Mouse (Mus musculus) fibroblast of lung, adult 2 months (primary cell): ENCODE measurements around the gene Wnt3a.
"Not testable (repeated sequence)": the region's sequence is repeated elsewhere in the genome, so short reads cannot be mapped to it uniquely, and the experiment has no call there.

Experiments
- DNase-seq: peaks from one replicate; pipeline ENCODE4 v3.0.0-alpha.2; 2011; ENCODE audit warnings: low read depth

Gene Wnt3a

GRCm38 (mm10) chr11:59218389-59218998 lies 72.1 kb downstream of the Wnt3a start:
- no peak for DNase-seq

- no peak for DNase-seq
These were observed 73.6 kb downstream of the Wnt3a start for GRCm38 (mm10) chr11:59216955-59217354.

DNA sequence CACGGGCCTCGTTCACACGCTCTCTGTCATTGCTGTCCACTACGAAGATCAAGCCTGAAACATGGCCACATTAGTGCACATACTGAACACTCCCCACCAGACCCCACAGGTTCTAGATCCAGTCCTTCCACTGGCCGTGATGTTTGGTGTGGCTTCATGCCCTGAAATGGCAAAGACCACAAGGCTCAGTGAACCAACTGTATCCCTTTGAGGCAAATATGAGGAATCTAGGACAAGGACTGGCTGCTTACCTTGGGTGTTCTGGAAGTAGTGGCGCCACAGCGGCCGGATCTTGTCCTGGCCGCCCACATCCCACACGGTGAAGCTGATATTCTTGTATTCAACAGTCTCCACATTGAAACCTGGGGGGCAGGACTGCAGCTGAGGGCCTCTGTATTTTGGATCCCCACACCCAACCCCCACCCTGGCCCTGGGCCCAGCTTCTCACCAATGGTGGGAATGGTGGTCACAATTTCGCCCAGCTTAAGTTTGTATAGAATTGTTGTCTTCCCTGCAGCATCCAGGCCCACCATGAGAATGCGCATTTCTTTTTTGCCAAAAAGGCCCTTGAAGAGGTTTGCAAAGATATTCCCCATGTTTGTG lies 77.6 kb downstream of the Wnt3a start:
- DNase-seq = no peak

DNA sequence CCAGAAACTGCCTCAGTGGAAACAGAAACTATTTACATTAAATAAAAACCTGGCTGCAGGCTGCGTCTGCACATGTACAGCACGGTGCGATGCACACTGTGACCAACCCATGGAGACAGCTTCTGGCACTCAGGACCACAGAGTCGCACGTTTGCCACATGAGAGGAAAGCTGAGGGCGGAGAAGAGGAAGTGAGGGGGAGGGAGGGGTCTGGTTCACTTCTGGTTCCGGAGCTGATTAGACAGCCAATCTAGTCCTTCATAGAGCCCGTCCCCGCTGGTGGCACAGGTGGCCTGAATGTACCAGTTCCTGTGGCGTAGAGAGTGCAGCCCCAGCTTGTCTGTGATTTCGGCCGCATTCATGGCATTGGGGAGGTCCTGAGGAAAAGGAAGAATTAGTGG lies 78.2 kb downstream of the Wnt3a start:
- not testable (repeated sequence) for DNase-seq

DNA sequence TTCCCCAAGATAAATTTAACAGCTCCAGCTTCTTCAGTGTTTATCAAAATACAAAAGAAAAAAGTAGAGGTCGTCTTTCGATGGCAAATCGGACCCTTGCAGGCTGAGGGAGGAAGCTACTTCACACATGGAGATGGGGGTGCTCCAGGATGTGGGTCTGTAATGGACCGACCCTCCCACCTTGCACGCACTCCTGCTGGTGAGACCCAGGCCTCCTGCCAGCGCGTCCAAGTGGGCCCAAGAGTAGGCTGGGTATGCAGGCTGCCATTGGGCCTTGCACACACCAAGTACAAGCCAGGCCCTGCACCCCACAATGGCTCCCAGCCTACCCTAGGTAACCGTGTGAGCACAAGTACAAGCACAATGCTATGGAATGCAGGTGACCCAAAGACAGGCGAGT lies 79.0 kb downstream of the Wnt3a start:
- not testable (repeated sequence) for DNase-seq

DNA sequence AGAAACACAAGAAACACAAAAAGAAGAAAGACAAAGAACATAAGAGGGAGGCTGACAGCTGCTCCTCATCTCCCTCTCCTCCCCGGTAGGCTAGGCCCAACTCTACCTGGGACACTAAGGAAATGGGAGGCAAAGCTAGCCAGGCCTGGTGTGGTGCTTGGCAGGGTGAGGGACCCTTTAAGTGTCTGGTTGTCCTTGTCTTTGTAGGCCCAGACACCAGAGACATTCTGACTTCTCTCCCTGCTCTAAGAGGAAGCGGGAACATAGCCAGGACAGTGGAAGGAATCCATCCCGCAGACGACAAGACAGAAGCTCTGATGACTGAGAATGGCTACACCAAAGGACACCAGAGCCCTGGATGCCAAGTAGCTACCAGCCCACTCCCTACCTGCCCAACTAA lies 80.5 kb downstream of the Wnt3a start:
- DNase-seq = no peak

- no peak for DNase-seq
These were observed 81.0 kb downstream of the Wnt3a start for GRCm38 (mm10) chr11:59209580-59209979.

GRCm38 (mm10) chr11:59209003-59209441 lies 81.5 kb downstream of the Wnt3a start:
- DNase-seq = no peak

- peak; percentile 92 for DNase-seq
These were observed 82.3 kb downstream of the Wnt3a start, which contains the start of gene 2310033P09Rik for GRCm38 (mm10) chr11:59208153-59208831. Gene 2310033P09Rik, plus strand, starts transcription at chr11:59208321.

GRCm38 (mm10) chr11:59202081-59202995 lies 88.2 kb downstream of the Wnt3a start, which contains the start of gene Mrpl55:
Gene Mrpl55, plus strand, starts transcription at chr11:59202486.
- DNase-seq = peak; percentile 82

DNA sequence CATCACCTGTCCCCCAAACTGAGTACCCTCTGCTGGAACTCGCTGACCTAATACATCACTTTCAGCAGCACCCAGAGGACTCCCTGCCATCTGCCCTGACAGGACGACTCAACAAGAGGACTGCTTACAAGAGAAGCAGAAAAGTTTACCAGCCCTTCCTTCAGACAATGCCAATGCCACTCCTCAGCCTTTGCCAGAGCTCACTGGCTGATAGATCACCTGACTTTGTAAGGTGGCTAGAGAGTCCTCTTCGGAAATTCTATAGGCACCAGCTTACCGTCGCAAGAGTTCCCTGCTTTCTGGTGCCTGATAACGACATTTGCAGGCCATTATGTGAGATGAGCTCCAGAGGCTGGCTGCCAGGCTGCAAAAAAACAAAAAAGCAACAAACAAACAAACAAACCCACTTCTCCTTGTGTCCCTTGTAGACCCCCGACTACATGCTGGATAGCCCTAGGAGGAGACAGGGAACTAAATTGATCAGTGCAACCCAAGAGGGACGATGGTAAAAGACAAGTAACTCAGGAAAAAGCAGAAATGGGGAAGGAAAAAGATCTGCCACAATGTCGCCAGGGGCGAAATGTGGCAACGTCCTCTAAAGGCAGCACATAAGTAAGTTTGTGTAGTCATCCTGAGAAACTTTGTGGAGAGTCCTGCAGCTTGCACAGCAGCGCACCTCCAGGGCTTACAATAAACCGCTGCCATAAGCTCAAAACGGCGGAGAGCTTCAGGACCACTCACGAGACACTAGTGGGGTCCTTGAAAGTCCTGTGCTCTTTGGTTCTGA lies 89.1 kb downstream of the Wnt3a start:
- no peak for DNase-seq
